Mouse (Mus musculus): ENCODE measurements at regions not wholly inside any gene's neighbourhood (a gene's known extent, or its start where the extent isn't known, plus 50 kb on each side); places are given as distances from the start of the nearest gene placed in this dataset.
A peak's percentile ranks its signal among the peaks of the same experiment; 100 is the strongest.

- ATAC-seq (replicated peaks in 1 of 2; ENCODE audit: insufficient read depth in 1 of 2, low FRiP score in 2 of 2, low TSS enrichment in 1 of 2, low read depth in 1 of 2, poor library complexity in 2 of 2, severe bottlenecking in 2 of 2), result no peak
Measured at GRCm38 (mm10) chr14:100397191-100397590, 112.7 kb upstream of the Klf12 start.

DNA sequence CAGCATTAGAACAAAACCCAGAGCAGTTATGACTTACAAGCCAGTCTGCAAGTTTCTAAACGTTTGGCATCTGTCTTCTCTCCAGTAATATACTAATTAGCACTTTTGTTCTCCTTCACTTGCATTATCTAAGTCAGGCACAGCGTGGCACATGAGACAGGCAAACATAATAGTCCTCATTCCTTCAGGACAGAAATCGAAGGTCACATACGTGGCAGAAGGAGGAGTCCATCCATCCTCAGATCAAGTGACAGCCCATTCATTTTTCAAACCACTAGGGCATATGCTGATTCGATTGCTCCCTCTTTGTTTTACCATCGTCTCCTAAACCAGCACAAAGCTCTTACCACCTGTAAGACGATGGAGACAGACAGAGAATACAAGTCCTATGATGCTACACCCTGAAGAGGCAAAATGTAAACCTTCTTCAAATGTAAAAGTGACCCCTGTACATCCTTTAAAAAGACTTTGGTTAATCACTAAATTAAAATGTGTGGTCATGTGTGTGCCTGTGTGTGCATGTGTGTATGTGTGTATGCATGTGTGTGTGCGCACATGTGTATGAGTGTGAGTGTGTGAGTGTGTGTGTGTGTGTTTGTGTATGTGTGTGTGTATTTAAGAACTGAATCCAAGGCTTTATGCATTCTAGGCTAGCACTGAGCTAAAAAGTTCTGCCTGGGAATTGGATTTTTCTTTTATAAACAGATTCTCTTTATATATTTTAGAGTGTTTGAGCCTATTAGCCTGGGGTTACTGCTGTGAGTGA is 90.9 kb upstream of the Klf12 start:
- no peak for ATAC-seq (replicated peaks in 1 of 2; ENCODE audit: insufficient read depth in 1 of 2, low FRiP score in 2 of 2, low TSS enrichment in 1 of 2, low read depth in 1 of 2, poor library complexity in 2 of 2, severe bottlenecking in 2 of 2)

GRCm38 (mm10) chr14:100374494-100375217 is 90.2 kb upstream of the Klf12 start:
- ATAC-seq (replicated peaks in 1 of 2; ENCODE audit: insufficient read depth in 1 of 2, low FRiP score in 2 of 2, low TSS enrichment in 1 of 2, low read depth in 1 of 2, poor library complexity in 2 of 2, severe bottlenecking in 2 of 2), result no peak

DNA sequence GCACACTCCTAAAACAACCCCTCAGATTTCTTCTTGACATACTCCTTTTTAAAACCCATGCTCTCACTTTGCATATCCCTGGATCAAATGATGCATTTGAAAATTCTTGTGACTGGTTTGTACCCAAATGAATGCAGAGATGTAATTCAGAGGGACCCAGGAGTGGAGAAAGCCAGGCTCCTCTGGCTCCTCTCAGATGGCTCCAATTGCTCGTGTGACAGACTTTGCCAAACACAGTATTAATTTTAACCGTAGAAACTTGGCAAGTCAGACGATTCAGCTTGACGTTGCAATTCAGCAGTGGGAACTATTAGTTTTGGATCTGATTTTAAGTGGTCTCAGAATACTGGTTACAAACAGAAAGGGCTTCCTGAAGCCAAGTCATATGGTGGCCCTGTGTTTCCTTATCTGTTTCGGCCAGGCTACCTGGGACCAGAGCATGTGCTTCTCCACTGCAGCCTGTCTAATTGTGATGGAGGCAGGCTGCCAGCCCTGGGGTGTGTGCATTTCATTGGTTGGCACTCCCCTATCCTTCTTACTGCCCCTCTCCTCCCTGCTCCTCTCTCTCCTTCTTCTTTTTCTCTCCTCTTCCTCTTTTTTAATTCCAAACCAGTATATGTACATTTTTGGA is 81.9 kb upstream of the Klf12 start:
- ATAC-seq (replicated peaks in 1 of 2; ENCODE audit: insufficient read depth in 1 of 2, low FRiP score in 2 of 2, low TSS enrichment in 1 of 2, low read depth in 1 of 2, poor library complexity in 2 of 2, severe bottlenecking in 2 of 2), result peak; percentile 77 to 88

DNA sequence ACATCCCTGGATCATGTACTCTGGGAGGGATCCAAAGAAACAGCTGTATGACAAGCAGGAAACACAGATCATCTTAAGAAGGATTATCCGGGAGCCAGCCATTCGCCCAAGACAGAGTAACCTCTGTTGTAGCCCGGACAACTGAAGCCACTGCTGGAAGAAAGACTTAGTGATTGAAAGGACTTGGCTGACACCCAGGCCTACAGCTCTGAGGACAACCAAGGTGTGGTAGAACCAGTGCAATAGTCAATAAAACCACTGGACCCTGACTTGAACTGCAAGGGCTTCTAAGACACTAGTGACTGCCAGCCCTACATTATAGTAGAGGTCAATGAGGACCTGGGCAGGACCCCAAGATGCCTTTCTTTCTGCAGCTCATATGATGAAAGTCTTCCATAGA is 78.3 kb upstream of the Klf12 start:
- ATAC-seq (replicated peaks in 1 of 2; ENCODE audit: insufficient read depth in 1 of 2, low FRiP score in 2 of 2, low TSS enrichment in 1 of 2, low read depth in 1 of 2, poor library complexity in 2 of 2, severe bottlenecking in 2 of 2), result no peak

- ATAC-seq (replicated peaks in 1 of 2; ENCODE audit: insufficient read depth in 1 of 2, low FRiP score in 2 of 2, low TSS enrichment in 1 of 2, low read depth in 1 of 2, poor library complexity in 2 of 2, severe bottlenecking in 2 of 2), result no peak
Measured at GRCm38 (mm10) chr14:100361346-100362029, 77.0 kb upstream of the Klf12 start.

- ATAC-seq (replicated peaks in 1 of 2; ENCODE audit: insufficient read depth in 1 of 2, low FRiP score in 2 of 2, low TSS enrichment in 1 of 2, low read depth in 1 of 2, poor library complexity in 2 of 2, severe bottlenecking in 2 of 2), result no peak
Measured at GRCm38 (mm10) chr14:100359881-100360280, 75.4 kb upstream of the Klf12 start.

- ATAC-seq (replicated peaks in 1 of 2; ENCODE audit: insufficient read depth in 1 of 2, low FRiP score in 2 of 2, low TSS enrichment in 1 of 2, low read depth in 1 of 2, poor library complexity in 2 of 2, severe bottlenecking in 2 of 2), result no peak
Measured at GRCm38 (mm10) chr14:100357131-100357530, 72.7 kb upstream of the Klf12 start.

GRCm38 (mm10) chr14:100353508-100353907 is 69.0 kb upstream of the Klf12 start:
- ATAC-seq (replicated peaks in 1 of 2; ENCODE audit: insufficient read depth in 1 of 2, low FRiP score in 2 of 2, low TSS enrichment in 1 of 2, low read depth in 1 of 2, poor library complexity in 2 of 2, severe bottlenecking in 2 of 2), result no peak

- no peak for ATAC-seq (replicated peaks in 1 of 2; ENCODE audit: insufficient read depth in 1 of 2, low FRiP score in 2 of 2, low TSS enrichment in 1 of 2, low read depth in 1 of 2, poor library complexity in 2 of 2, severe bottlenecking in 2 of 2)
Measured at GRCm38 (mm10) chr14:100352961-100353452, 68.5 kb upstream of the Klf12 start.

GRCm38 (mm10) chr14:100351004-100351403 is 66.5 kb upstream of the Klf12 start:
- ATAC-seq (replicated peaks in 1 of 2; ENCODE audit: insufficient read depth in 1 of 2, low FRiP score in 2 of 2, low TSS enrichment in 1 of 2, low read depth in 1 of 2, poor library complexity in 2 of 2, severe bottlenecking in 2 of 2), result no peak

GRCm38 (mm10) chr14:100350021-100350790 is 65.7 kb upstream of the Klf12 start:
- ATAC-seq (replicated peaks in 1 of 2; ENCODE audit: insufficient read depth in 1 of 2, low FRiP score in 2 of 2, low TSS enrichment in 1 of 2, low read depth in 1 of 2, poor library complexity in 2 of 2, severe bottlenecking in 2 of 2), result no peak

GRCm38 (mm10) chr14:100348336-100349164 is 64.1 kb upstream of the Klf12 start:
- no peak for ATAC-seq (replicated peaks in 1 of 2; ENCODE audit: insufficient read depth in 1 of 2, low FRiP score in 2 of 2, low TSS enrichment in 1 of 2, low read depth in 1 of 2, poor library complexity in 2 of 2, severe bottlenecking in 2 of 2)

DNA sequence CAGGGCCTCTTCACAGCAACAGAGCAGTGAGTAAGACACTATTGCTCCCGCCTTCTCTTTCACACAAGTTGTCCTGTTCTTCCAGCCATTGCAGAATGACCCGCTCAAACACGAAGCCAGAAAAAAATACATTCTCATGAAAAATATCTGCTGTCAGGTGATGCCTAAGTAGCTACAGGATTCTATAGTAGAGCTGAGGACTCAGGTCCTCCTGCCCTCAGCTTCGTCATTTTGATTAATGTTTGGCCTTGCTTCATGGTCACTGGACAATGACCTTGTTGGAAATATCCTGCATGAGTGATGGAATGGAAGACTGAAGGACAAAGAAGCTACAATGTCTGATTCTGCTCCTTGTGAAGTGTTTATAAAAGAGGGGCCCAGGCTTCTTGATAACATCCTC is 52.4 kb upstream of the Klf12 start:
- no peak for ATAC-seq (replicated peaks in 1 of 2; ENCODE audit: insufficient read depth in 1 of 2, low FRiP score in 2 of 2, low TSS enrichment in 1 of 2, low read depth in 1 of 2, poor library complexity in 2 of 2, severe bottlenecking in 2 of 2)

Data from hematopoietic stem cell, adult 5-6 weeks (primary cell).